Mouse (Mus musculus) CD4-positive helper T cell, adult 2 months (primary cell): ENCODE measurements around the gene Adcy9.
A peak's percentile ranks its signal among the peaks of the same experiment; 100 is the strongest.
"Not testable (repeated sequence)": the region's sequence is repeated elsewhere in the genome, so short reads cannot be mapped to it uniquely, and the experiment has no call there.

Source experiments
- DNase-seq: peaks from one replicate; pipeline ENCODE4 v3.0.0-alpha.2; 2012; ENCODE audit warnings: low read depth, missing footprints, low spot score

Gene Adcy9

DNA sequence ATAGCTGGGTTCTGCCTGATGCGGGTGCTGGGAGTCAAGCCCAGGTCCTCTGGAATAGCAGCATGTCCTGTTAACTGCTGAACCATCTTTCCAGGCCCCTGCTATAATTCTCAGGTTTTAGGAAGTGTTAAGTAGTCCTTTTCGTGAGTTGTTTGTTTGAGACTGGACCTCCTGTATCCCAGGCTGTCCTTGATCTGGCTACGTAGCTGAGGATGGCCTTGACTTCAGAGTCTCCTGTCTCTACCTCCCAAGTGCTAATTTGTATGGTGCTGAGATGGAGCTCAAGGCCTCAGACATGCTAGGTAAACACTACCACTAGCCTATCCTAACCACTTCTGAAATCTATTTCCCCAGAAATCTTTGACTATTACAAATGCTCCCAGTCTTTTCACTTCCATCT, 37.9 kb downstream of the Adcy9 start:
- DNase-seq = no peak

DNA sequence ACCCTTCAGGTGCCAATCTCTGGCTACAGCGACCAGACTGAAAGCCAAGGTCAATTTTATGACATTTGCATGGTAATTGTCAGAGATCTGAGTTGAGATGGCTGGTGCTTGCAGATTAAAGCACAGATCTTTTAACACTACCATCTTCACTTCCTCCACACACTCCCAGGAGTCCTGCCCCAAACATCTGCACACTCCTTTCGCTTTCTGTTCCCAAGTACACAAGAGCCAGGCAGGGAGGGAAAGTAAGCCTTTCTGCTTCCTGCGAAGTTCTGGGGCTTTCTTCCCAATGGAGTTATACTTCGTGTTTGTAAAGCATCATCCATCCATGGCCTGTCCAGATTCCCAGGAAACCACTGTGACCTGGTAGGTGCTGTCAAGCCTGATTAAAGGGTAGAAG, 38.8 kb downstream of the Adcy9 start:
- peak; percentile 24 for DNase-seq

DNA sequence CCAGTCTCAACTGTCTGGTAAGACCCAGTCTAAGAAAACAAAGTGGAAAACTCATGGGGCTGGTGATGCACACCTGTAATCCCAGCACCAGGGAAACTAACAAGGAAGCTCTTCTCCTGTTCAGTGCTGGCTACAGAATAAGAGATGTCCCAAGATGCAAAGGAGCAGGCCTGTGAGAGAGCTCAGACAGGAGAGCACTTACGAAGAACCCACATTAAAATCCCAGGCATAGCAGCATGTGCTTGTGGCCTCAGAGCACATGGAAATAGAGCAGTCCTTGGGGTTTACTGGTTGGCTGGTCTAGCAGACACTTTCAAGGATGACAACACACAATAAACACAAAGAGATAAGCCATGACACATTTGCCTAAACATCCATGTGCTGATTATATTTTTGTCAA, 41.5 kb downstream of the Adcy9 start:
- DNase-seq = no peak

DNA sequence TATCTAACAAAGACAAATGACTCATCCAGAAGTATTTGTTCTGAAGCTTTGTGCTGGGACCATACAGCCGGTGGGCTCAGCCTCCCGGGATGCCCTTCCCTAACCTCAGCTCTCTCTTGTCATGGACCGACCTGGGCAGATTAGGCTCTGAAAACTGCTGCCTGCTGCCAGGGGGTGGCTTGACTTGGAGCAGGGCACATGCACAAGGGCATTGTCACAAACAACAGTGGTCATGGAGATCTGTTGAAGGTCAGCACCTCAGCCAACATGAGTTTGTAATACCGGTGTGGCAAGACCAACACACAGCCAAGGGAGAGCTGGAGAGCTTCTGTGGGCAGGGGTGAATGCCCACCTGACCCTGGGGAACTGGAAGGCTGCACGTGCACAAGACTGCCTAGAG, 42.7 kb downstream of the Adcy9 start:
- DNase-seq = no peak

DNA sequence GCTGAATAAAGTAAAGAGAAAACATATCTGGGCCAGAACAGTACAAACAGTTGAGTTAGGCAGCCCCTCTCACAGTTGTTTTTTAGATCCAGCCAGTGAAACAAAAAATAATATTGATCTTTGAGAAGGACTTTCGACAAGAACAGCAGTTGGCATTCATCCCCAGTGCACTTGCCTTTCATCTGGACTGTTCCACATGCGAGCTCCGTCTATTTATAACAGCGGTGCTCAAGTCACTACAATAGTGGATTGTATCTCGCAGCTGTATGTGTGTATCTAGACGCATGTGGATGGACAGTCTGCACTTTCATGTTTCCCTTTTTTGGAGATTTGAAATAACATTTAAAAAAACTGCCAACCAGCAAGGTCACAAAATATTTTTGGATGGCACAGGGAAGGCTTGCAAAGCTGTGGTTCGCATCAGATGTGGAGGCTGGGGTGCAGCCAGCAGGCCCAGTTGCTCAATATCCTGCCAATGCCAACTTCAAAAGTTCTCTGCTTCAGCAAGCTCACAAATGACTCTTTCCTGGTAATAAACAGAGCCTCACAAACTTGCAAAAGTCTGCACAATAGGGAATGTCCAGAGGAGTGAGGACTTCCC, 45.4 kb downstream of the Adcy9 start:
- no peak for DNase-seq

DNA sequence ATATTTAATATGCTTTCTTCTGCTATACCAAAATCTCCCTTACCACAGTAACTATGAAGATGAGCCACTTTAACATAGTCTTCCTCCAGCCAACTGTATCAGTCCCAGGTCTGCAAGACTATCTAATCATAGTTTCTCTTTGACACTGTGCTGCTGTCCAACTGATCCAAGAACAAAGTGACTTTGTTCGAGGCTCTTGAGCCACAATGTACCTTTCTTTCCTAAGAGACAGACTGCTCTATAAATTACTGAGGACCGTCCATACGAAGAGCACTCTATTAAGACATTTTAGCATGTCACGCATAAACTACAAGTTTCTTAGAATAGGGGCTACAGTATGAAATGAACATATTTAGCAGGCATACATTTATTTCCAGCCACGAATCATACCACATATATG, 46.0 kb downstream of the Adcy9 start:
- no peak for DNase-seq

DNA sequence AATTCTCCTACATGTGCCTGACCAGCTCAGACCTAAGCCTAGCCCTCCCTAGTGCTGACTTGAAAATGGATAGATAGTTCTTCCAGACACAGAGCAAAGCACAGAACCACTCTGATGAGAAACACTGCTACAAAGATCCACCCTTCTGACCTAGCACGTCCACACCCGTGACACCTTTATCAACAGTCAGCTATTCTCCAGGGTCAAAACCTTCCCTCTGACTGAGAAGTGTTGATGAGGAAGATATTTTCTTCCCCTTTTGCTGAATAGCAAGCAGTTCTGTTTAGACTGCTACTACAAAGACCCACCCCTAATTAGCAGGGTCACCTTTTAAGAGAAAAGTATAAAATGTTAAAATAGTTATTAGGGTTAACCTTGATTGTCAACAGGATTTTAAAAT, 49.3 kb downstream of the Adcy9 start:
- DNase-seq = no peak

DNA sequence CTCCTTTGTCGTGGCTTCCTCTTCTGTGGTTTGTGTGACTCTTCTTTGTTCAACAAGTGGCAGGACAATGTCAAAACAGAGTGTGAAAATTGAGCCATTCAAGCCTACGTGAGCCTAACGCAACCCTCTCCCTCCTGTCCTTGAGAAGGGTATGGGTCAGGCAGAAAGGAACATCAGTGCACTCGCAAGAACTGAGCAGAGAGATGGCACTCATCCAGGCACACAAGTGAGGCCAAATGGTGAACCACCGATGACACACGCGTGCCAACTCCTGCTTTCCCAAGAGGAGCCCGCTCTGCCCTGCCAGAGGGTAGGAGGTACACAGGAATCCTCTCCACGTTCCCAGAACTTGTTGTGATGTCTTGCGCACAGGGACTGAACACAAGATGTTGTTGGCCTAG, 50.2 kb downstream of the Adcy9 start:
- DNase-seq = no peak

DNA sequence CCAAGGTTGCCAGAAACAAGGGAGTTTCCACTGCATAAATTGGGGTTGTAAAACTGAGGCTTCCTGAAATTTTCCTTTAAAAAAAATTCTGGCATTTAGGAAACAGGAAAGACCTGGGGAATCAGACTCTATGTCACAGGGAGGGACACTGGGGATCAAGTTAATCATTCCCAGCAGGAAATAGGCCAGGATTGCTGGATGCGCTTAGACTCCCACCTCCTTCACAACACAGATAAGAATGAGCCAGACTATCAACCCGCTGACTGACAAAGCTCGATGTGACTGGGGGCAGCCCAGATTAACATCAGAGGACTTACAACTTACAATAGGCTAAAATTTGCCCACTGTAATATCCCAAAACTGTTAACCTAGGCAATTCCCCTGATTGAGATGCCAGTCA, 52.4 kb downstream of the Adcy9 start:
- no peak for DNase-seq

DNA sequence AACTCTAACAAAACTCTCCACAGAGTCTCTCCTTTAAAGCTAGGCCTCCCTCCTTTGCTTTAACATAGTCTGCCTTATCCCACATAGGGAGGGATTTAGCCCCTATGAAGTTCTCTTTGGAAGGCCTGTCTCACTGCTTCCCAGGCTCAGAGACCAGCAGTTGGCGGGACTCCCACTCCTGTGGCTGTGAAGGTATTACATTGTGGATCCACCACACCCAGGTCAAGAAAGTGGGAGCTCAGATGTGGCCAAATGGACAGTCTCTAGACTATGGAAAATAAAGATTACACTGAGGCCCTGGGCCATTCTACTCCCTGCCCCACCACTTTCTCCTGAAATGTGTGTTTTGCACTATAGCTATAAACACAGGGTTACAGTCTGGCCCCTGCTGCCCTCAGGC, 53.0 kb downstream of the Adcy9 start:
- no peak for DNase-seq

DNA sequence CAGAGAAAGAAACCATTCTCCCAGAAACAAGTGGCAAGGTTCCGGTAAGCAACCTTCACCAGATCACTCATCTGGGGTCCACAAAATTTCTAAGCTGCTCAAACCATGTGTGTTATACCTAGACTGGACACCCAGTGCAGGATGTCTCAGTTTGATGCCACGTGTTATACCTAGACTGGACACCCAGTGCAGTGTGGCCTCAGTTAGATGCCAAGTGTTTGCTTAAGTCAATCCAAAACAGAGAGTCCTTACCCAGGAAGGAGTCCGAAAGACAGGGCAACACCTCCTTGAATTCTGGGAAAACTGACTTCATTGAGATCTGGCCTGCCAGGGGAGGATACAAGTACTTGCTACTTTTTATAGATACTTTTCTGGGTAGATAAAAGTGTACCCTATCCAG, 53.6 kb downstream of the Adcy9 start:
- no peak for DNase-seq

DNA sequence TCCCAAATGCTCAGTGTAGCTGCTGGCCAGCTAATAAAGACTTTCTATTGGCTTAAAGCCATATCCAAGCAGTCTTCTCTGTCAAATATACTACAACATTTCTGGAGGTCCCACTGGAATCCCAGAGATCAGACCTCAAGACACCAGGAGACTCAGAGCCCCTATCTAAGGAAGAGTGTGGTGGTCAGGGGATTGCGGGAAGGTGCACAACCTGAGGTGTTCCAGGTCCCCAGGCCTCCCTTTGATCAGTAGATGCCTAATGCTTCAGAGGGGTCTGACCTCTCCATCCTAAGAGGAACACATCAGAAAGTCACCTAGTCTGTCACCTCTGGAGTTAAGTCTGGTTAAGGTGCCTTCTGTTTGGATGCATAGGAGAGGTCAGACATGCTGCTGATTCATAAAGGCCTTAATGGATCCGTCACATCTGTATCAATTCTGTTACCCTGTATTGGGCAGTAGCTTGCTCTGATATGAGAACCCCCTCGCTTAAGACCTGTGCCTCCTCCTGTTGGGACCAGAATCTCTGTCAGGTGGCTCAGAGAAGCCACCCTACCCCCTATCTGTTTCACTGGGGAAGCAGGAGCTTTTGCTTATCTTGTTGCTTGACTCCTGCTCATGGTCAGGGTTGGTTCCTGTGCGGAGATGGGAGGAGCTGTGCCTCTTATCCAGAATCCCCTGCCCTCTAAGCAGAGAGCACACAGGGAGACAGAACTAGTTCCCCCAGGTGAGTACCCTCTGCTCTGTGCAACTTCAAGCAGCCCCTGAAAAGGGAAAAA, 56.8 kb downstream of the Adcy9 start:
- DNase-seq = no peak

DNA sequence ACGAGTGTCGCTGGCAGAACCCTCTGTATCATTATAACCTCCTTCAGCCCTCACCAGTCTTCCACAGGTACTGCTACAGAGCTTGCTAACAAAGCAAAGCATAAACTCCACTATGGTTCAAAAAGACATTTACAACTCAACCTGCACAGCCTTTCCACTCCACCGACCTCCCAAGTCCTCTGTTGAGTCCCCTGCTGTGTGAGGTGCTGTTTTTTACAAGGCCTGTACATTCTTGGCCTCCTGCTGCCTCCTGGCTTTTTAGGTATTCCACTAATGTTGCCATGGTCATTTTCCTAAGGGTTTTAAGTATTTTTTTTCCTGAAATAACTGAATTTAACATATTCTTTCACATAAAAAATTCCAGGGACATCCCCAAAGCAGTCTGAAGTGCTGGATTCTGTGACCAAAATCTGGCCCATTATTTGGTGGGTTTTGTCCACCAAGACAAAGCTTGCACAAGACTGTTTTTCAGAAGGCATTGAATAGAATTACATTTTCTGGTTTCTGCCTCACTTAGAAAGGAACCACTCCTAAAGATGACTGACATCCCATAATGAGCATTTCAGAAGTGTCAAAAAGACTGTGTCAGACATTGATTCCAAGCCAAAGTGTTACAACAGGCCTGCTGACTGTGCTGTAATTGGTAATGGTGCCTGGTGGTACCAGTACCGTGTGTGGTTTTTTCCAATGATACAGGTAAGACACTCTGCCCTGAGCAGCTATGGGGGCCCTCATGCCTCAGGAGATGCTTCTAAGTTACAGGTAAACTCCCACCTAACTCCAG, 64.8 kb downstream of the Adcy9 start:
- DNase-seq = no peak

DNA sequence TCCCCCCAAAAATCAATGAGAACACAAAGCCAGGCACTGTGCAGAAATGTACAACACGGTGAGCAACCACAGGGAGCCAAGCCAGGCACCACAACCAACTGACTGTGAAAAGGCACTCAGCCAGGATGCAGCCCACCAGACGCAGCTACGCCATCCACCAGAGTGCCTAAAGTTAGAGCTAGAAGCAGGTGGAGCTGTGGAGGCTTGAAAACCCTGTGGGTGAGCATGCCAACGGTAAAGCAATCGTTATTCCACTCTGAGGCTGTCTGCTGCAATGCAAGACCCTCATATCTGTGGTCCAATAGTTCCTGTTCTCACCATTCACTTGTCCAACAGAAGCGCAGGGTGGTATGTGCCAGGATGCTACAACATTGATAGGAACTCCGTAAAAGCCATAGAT, 77.7 kb downstream of the Adcy9 start:
- no peak for DNase-seq

DNA sequence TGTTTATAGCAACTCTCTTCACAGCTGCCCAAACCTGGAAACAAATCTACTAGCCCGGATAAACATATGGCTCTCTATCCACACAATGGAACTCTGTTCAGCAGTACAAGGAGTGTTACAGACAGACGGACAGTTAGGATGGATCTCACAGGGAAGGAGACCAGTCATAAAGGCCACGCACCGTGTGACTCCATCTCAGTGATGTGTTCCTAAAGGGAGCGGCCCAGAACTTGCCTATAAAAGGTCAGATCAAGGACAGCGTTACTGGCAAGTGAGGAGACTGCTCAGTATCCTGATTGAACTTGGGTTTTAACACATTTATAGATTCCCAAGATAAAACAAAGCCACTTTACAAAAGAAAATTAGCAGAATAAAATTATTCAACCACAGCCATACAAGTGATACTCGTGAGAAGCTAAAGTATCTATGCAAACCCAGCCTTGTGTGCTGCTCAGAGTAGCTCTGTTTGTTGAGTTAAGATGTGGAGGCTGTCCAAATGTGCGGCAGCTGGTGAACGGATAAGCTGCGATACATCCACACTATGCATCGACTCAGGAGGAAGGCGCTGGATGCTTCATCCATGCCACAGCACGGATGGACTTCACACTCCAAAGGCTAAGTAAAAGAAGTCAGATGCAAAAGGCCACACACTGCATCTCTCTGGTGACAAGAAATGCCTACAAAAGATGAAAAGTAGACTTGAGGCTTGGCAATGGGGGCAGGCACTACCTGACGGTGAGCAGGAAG, 78.8 kb downstream of the Adcy9 start:
- DNase-seq = no peak

DNA sequence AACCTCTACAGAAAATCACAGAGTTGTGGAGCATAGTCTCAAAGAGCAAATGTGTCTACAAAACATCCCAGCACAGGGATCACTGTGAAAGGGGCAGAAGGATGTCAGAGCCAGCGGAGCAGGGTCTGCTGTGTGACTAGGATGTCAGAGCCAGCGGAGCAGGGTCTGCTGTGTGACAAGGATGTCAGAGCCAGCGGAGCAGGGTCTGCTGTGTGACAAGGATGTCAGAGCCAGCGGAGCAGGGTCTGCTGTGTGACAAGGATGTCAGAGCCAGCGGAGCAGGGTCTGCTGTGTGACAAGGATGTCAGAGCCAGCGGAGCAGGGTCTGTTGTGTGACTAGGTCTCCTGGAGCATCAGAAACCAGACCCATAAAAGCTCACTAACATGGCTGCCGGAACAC, 81.1 kb downstream of the Adcy9 start:
- DNase-seq = not testable (repeated sequence)

DNA sequence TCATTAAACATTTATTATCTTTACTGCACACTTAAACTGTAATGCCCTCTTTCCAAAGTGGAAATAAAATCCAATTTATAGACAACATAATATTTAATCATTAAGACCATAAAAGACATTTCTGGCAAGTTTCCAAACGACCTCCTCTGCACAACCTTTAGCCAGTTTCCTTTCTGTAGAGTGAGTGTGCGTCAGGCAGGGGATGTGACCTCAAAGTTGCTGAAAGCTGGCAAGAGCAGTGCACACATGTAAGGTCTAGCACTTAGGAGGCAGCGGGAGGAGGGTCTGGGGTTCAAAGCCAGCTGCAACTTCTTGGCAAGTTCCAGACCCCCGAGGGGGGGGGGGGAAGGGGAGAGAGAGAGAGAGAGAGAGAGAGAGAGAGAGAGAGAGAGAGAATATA, 83.0 kb downstream of the Adcy9 start:
- DNase-seq = no peak

DNA sequence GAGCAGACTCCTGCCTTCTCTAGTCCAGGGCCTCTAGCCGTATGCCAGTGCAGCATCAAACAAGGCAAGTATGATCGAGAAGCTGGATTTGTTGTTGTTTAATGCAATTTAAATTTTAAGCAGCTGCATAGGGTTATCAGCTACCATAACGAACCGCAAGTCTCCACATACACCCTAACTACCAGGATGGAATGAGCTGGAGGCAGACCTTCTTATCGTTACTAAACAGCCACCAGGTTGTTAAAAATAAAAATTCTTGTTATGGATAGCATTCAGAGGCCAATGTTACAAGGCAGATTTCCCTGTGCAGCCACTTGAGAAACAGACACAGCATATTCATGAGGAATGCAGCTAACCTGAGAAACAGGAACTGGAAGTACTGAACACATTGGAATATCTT, 86.5 kb downstream of the Adcy9 start:
- DNase-seq = no peak

DNA sequence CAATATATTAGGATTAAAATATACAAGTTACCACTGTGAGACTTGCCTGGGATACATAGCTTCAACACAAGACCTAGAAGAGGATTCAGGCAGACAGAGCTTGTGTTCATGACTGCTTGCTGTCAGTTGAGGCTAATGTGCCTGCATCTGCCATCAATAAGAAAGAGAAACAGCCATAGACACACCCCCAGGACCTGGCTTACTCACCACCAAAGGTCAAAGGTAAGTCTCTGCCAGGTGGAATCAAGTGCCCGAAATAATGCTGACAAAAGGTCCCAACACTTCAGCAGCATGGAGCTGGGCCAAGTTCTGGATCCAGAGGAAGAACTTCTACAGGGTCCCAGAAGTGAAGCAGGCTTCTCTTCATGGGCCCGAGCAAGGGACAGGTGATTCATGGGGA, 86.9 kb downstream of the Adcy9 start:
- no peak for DNase-seq

DNA sequence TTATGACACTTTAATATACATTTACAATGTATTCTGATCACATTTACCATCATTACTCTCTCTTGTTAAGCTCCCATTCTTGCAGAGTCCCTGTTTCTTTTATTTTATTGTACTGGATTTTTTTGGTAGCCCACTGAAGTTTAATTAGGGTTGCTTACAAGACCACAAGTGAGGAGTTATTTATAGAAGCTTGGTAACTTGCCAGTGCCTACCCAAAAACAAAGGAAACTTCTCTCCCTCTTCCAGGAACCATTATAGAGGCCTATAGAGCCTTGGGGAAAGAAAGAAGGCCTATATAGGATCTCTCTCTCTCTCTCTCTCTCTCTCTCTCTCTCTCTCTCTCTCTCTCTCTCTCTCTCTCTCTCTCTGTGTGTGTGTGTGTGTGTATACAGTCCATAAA, 93.2 kb downstream of the Adcy9 start:
- no peak for DNase-seq

DNA sequence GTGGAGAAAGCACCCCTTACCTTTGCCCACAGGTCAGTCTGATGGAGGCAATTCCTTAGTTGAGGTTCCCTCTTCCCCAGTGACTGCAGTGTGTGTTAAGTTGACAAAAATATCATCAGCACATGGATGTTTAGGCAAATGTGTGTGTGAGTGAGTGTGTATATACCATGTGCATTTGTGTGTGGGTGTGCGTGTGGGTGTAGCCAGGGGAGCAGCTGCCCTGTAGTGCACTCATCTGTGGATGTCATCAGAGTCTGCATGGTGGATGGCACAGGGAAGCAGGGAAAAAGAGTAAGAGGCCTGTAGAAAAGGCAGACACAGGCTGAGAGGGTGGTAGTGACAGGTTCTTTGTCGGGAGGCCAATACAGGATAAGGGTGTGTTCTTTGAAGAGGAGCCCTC, 94.5 kb downstream of the Adcy9 start:
- no peak for DNase-seq

DNA sequence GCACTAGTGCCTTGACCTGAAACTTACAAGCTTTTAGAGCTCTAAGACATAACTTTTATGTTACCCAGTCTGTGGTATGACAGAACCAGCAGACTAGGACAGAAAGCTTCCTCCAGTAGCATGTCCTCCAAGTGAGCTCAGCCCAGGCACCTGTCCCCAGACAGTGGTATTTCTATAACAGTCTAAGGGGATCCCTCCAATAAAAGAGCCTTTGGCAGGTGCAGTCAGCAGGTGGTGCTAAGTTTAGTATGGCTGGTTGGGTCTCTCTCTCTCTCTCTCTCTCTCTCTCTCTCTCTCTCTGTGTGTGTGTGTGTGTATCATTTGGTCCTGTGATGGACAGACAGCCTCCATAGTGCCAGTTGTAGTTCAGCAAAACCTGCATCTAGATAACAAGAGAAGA, 95.3 kb downstream of the Adcy9 start:
- no peak for DNase-seq
